Mouse (Mus musculus) stomach, postnatal 0 days (tissue): Measurements from ENCODE around the gene Plcb1.

Experiments
- CTCF ChIP-seq: IDR thresholded peaks from 2 replicates; pipeline ENCODE4 v1.5.1; 2016; ENCODE audit warnings: antibody characterized with exemption, low read depth, mild to moderate bottlenecking, moderate library complexity
- EP300 ChIP-seq: optimal IDR thresholded peaks from 2 replicates; pipeline ENCODE3; 2016; ENCODE audit warnings: antibody characterized with exemption

- TF ChIP-seq CTCF (no peak), EP300 (no peak)
These were observed 367.4 kb downstream of the Plcb1 start for GRCm38 (mm10) chr2:135153248-135153647.
